Mouse (Mus musculus) hindbrain, embryonic 15.5 days (tissue): ENCODE results near the gene Dedd2. TPM values are rescaled to one million over a fixed set of nuclear protein-coding genes. Genes with fewer than 3 reads are reported as not detected.
A peak's percentile ranks its signal among the peaks of the same experiment; 100 is the strongest.

Source experiments
- ATAC-seq: fragments of 200-750 bp; cut with Nextera tagmentation; 2 replicates; pipeline ENCODE4 v1.8.0; 2017; ENCODE audit warnings: low read depth, moderate number of reproducible peaks, moderate TSS enrichment; ENCODE audit not compliant: low FRiP score
- H3K27ac ChIP-seq: fragments of 300-500 bp; sonication (generic); replicated peaks from 2 replicates; pipeline ENCODE4 v1.5.1; 2015; ENCODE audit warnings: mild to moderate bottlenecking, inconsistent platforms
- H3K27me3 ChIP-seq: fragments of 300-500 bp; sonication (generic); 2 replicates; pipeline ENCODE4 v1.6.1; 2015; ENCODE audit warnings: control low read depth, inconsistent platforms
- H3K36me3 ChIP-seq: fragments of 300-500 bp; sonication (generic); 2 replicates; pipeline ENCODE4 v1.6.1; 2015; ENCODE audit warnings: control low read depth, inconsistent platforms
- H3K4me1 ChIP-seq: fragments of 300-500 bp; sonication (generic); replicated peaks from 2 replicates; pipeline ENCODE4 v1.6.1; 2015; ENCODE audit warnings: control low read depth, inconsistent platforms
- H3K4me2 ChIP-seq: fragments of 300-500 bp; sonication (generic); 2 replicates; pipeline ENCODE4 v1.6.1; 2015; ENCODE audit warnings: moderate library complexity, mild to moderate bottlenecking, inconsistent platforms
- H3K4me3 ChIP-seq: fragments of 300-500 bp; sonication (generic); 2 replicates; pipeline ENCODE4 v1.5.1; 2015; ENCODE audit warnings: mild to moderate bottlenecking, inconsistent platforms
- H3K9ac ChIP-seq: fragments of 300-500 bp; sonication (generic); 2 replicates; pipeline ENCODE4 v1.6.1; 2015; ENCODE audit warnings: inconsistent platforms
- H3K9me3 ChIP-seq: fragments of 300-500 bp; sonication (generic); 2 replicates; pipeline ENCODE4 v1.6.1; 2016; ENCODE audit warnings: control low read depth, inconsistent platforms
- WGBS: fragments of 180-500 bp; shearing (Covaris S2); methylation state at CpG from one replicate; pipeline ENCODE4 v1.1.7; 2015; 5-methylcytosine and 5-hydroxymethylcytosine counted together
- polyA plus RNA-seq: library from polyadenylated mRNA; unstranded; fragments of >200 nt; fragmentation: Nextera tagmentation; extraction: Ambion mirVana; gene quantifications from 2 replicates; pipeline ENCODE4 v1.2.1, GENCODE M21; 2015

Dedd2 gene
- polyA plus RNA-seq, 1 experiment from 2014 or later: 17.3 TPM

DNA sequence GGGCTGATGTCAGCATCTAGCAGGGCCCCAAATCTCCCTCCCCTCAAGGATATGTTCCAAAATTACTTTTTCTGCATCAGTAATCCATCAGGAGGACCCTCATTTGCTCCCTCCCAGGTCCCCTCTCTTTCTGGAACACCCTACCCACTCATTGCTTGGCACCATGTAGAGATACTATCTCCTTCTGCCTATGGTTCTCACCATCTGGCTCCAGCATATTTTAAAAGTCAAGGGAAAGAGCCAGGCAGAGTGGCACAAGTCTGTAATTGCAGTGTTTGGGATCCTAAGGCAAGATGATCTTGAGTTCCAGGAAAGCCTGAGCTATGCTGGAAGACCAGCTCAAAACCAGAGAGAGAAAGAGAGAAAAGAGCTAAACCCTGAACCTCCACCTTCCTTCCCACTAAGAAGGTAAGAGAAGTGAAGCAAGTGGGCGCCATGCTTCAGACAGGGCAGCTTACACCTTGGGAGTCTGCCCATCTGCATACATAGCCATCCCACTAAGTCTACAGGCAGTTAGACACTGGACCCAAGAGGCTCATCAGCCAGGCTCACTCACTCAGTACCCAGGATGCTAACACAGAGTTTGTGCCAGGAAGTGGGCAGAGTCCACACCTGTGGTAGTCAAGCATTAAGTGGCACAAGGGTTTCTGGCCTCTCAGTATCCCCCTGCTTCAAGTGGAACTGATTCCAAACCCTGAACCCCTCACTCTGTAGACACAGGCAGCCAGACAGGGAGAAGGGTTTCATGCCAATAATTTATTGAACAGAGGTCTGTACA lies 7.3 kb upstream of the Dedd2 start:
- no peak for ATAC-seq
- Histone ChIP-seq H3K27ac (no peak overlapping the region), H3K27me3 (no peaks in the 10 kb centered on the region), H3K36me3 (peaks cover 86% of the 10 kb centered on the region), H3K9me3 (no peaks in the 10 kb centered on the region), H3K9ac (no peak overlapping the region), H3K4me1 (peaks cover 4% of the 10 kb centered on the region), H3K4me2 (no peak overlapping the region), H3K4me3 (no peak overlapping the region)
- 96% methylated on average over 1 of the region's 1 CpGs for WGBS

DNA sequence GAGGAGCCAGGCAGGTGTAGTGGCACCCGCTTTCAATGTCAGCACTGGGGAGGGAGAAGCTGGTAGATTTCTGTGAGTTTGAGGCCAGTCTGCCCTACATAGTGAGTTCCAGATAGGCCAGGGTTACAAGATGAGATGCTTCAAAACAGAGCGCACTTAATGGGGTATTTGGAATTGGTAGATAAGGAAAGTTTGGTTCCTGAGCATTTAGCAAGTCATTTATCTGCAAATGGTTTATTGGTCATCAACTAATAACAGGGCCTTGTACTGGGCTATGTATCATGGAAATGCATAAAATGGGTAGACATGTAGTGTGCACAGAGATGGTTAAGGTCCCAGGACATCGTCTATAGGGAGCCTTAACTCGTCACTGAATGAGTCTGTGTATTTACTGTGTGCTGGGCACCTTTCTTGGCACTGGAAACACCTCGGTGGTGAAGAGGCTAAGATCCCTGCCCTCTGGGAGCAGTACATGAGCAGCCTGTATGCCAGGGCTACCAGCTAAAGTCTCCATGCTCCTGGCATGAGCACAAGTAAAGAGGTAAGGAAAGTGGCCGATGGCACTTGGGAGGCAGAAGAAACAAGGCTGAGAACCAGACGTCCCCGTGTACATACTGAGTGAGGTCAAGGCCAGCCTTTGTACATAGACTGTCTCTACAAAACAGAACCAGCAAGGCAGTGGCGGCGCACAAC lies 2.0 kb upstream of the Dedd2 start:
- no peak for ATAC-seq
- Histone ChIP-seq H3K27ac (no peak overlapping the region), H3K36me3 (peaks cover 37% of the 10 kb centered on the region), H3K4me2 (peak overlapping the region; percentile 97), H3K9me3 (no peaks in the 10 kb centered on the region), H3K4me3 (peak overlapping the region; percentile 56), H3K27me3 (no peaks in the 10 kb centered on the region), H3K4me1 (peaks cover 39% of the 10 kb centered on the region), H3K9ac (peak overlapping the region; percentile 54)
- WGBS: 85% methylated on average over 10 of the region's 10 CpGs

DNA sequence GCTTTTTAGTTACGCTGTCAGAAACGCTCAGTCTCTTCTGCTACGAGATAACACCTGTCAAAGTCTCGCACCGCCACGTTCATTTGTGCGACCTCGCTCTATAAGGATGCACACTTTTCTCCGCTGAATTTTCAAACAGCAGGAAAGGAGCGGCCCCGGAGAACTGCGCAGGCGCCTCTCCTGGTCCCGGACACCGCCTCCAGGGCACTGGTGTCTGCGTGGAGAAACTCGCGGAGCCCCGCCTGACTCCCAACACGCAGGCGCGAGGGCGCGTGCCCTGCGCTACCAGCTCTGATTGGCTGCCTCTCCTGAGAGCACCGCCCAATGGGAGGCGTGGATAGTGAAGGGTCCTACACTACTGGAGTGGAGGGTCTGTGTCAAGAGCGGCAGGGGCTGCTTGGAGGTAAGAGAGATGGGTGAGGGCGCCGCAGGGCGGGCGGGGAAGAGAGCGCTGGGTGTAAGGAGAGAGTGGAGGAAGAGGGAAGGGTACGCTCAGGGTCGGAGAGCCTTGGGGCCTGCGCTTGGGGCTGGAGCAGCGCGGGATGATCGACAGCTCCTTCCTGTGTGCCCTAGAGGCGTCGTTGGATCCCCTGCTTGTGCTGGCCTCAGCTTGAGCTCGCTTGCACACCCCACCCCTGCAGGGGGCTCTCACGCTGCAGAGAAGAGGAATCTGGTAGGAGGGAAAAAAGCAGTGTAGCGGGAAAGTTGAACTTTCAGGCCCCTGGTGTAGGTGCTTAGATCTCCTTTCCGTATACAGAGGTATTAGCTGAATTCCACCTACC lies 878 bp upstream of the Dedd2 start, which contains the start of gene Zfp526:
Zfp526 (plus strand) TSS at position 324 of the 782 bp plus-strand sequence.
- Histone ChIP-seq H3K27me3 (no peaks in the 10 kb centered on the region), H3K9ac (peak within 1 kb of the TSS; percentile 54), H3K27ac (peak within 1 kb of the TSS; percentile 90), H3K9me3 (no peaks in the 10 kb centered on the region), H3K4me3 (peak within 1 kb of the TSS; percentile 56), H3K4me1 (peaks cover 39% of the 10 kb centered on the region), H3K4me2 (peak within 1 kb of the TSS; percentile 97), H3K36me3 (peaks cover 28% of the 10 kb centered on the region)
- peak; percentile 96 for ATAC-seq
- under 1% methylated on average over 44 of the region's 45 CpGs for WGBS

DNA sequence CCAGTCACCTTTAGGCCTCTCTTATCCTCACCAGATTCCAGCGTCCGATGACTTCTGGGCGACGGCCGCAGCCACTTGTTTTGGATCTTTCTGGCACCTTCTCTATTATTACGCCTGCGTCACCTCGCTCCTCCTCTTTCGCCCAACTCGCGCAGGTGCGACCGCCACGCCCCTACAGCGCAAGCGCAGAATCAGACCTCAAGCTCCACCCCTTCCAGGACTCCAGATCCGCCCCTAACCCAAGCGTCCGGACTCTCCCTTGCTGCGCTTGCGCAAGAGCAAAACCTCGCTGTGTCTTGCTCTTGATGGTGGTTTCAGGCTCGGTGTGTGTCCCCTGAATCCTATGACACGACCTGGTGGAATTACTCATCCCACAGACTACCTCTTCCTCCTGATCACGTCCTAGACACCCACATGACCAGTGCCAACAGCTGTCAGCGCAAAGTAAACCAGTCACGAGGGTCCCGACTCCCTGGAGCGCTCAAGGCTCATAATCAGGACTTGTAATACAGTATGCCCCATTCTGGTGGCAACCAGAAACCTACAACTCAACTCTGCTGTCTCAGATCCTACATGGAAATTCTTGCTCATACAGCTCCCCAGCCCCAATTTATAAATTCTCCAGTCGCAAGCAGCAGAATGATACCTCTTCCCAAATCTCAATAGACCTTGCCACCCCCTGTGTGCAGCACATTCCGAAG lies 509 bp downstream of the Dedd2 start:
- H3K27ac ChIP-seq: peak overlapping the region; percentile 90
- H3K4me3 ChIP-seq: peak overlapping the region; percentile 56
- H3K9me3 ChIP-seq: no peaks in the 10 kb centered on the region
- H3K36me3 ChIP-seq: peaks cover 19% of the 10 kb centered on the region
- no peaks in the 10 kb centered on the region for H3K27me3 ChIP-seq
- peak overlapping the region; percentile 97 for H3K4me2 ChIP-seq
- H3K4me1 ChIP-seq: peaks cover 39% of the 10 kb centered on the region
- peak; percentile 75 for ATAC-seq
- H3K9ac ChIP-seq: peak overlapping the region; percentile 77
- 3% methylated on average over 31 of the region's 31 CpGs for WGBS

DNA sequence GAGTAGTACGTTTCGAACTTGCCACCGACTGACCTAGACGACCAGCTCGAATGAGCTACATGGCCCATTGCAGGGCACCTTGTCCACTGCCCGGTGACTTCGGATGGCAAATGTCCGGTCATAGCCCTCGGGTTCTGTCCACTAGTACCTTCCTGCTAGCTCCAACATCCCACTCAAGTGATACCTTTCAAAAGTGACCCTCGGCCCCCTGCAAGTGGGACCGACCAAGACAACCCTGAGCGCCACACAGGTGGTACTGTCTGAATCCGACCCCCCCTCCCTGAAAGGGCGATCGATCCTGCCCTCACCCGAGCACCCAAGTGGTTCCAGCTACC lies 1.0 kb downstream of the Dedd2 start:
- peak overlapping the region; percentile 56 for H3K4me3 ChIP-seq
- H3K27me3 ChIP-seq: no peaks in the 10 kb centered on the region
- peak; percentile 32 for ATAC-seq
- peaks cover 18% of the 10 kb centered on the region for H3K36me3 ChIP-seq
- peak overlapping the region; percentile 77 for H3K9ac ChIP-seq
- peak overlapping the region; percentile 83 for H3K27ac ChIP-seq
- peak overlapping the region; percentile 97 for H3K4me2 ChIP-seq
- under 1% methylated on average over 16 of the region's 16 CpGs for WGBS
- no peaks in the 10 kb centered on the region for H3K9me3 ChIP-seq
- H3K4me1 ChIP-seq: peaks cover 39% of the 10 kb centered on the region

DNA sequence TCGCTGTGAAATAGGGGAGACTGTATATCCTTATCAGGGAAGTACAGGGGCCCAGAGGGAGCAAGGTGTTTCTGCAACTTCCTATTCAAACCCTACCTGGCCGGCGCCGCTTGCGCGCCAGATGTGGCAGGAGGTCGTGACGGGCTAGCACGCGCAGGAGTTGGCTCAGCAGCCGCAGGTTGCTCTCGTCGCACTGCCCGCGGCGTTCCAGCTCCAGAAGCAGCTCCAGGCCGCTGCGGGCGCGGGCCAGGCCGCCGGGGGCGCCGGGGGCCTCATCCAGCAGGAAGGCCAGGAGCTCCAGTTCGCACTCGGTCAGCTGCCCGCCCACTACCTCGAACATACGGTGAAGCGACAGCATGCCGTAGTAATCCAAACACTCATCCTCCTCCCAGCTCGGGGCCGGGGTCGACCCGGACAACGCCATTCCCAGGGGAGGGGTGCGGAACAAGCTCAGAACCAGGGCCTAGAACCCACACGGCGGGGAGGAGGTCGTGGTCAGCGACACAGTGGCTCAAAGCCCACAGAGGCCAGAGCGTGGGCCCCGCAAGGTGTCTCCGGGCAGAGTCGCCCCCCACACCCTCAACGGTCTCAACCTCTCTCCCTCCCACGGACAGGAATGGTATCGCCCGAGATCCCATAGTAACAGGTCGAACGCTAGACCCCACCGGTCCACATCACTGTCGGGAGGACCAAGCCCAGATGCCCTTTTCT lies 1.6 kb downstream of the Dedd2 start:
- Histone ChIP-seq H3K4me2 (peak overlapping the region; percentile 97), H3K9ac (peak overlapping the region; percentile 77), H3K4me1 (peaks cover 39% of the 10 kb centered on the region), H3K4me3 (peak overlapping the region; percentile 56), H3K27me3 (no peaks in the 10 kb centered on the region), H3K36me3 (peaks cover 17% of the 10 kb centered on the region), H3K27ac (peak overlapping the region; percentile 83), H3K9me3 (no peaks in the 10 kb centered on the region)
- 2% methylated on average over 53 of the region's 53 CpGs for WGBS
- ATAC-seq: peak; percentile 16; the same call in 1 of the 2 replicates

DNA sequence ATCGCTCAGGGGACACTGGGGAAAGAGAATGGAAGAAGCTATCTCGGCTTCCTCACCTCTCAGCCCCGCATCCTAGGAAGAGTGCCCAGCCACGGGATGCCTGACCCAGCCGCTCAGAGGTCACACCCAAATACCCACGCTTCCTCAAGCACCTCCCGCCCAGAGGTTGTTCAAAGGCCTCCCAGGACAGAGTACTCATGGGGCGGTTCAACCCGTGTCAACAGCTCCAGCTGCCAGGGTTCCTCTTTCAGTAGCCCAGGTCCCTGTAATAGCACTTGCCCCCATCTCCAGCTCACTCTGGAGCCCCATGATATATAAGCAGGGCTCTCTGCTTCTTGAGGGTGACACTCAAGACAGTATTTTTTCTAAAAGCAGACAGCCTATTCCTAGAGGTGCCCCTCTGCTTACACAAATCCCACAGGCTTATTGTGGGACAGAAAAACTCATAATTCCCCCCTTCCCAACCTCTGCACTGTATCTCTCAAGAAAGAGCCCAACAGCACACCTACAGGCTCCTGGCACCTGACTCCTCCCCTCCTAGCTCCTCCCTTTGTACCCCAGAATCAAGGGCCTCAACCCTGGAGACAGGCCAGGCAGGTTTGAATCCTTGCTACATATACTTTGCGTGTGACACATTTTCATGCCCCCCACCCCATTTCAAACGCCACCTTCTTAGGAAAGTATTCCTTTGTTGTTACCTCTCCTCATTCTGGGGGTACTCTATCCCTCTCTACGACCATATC lies 2.6 kb downstream of the Dedd2 start:
- 76% methylated on average over 12 of the region's 12 CpGs for WGBS
- no peak for ATAC-seq
- no peak overlapping the region; the same call in 1 of the 2 replicates for H3K4me3 ChIP-seq
- H3K4me2 ChIP-seq: peak overlapping the region; percentile 97
- H3K27ac ChIP-seq: no peak overlapping the region
- H3K4me1 ChIP-seq: peaks cover 37% of the 10 kb centered on the region
- H3K36me3 ChIP-seq: peaks cover 14% of the 10 kb centered on the region
- H3K27me3 ChIP-seq: no peaks in the 10 kb centered on the region
- no peak overlapping the region for H3K9ac ChIP-seq
- H3K9me3 ChIP-seq: no peaks in the 10 kb centered on the region

DNA sequence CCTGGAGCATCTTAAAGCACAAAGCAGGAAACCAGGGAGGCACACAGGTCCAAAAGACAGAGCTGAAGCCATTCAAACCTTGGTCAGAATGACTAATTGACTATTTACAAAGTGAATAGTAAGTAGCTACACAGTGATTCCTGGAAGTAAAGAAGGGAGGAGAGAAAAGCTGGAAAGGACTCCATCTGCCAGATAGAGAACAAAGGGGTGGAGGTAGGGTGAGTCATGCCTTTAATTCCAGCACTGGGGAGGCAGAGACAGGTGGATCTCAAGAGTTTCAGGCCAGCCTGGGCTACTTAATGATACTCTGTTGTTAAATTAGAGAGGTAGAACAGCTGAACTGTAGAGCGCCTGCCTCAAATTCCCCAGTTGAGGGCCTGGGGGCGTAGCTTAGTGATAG lies 6.2 kb downstream of the Dedd2 start:
- Histone ChIP-seq H3K27ac (no peak overlapping the region), H3K36me3 (peaks cover 33% of the 10 kb centered on the region), H3K4me2 (no peak overlapping the region), H3K9ac (no peak overlapping the region), H3K9me3 (no peaks in the 10 kb centered on the region), H3K4me3 (no peak overlapping the region), H3K4me1 (peaks cover 12% of the 10 kb centered on the region), H3K27me3 (no peaks in the 10 kb centered on the region)
- 92% methylated on average over 2 of the region's 2 CpGs for WGBS
- no peak for ATAC-seq

DNA sequence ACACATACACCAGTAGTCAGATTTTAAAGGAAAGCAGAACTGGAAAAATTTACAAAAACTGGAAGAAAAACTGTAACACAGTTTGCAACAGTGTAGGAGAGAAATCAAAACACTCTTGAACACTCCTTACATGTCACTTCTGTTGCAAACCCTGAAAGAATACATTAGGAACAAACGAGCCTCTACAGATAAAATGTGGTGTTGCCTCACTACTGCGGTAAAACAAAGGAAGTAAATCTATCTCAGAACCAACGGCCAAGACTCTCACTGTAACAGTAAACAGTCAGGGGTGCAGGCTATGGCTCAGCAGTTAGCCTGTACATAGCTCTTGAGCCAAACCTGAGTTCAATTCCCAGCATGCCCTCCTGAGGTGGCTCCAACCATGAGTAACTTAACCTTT lies 7.3 kb downstream of the Dedd2 start:
- no peak overlapping the region for H3K4me2 ChIP-seq
- H3K36me3 ChIP-seq: peaks cover 41% of the 10 kb centered on the region
- H3K27ac ChIP-seq: no peak overlapping the region
- ATAC-seq: no peak
- H3K9me3 ChIP-seq: no peaks in the 10 kb centered on the region
- WGBS: 85% methylated on average over 3 of the region's 3 CpGs
- H3K4me1 ChIP-seq: peaks cover 5% of the 10 kb centered on the region
- no peak overlapping the region for H3K9ac ChIP-seq
- H3K4me3 ChIP-seq: no peak overlapping the region
- H3K27me3 ChIP-seq: no peaks in the 10 kb centered on the region

DNA sequence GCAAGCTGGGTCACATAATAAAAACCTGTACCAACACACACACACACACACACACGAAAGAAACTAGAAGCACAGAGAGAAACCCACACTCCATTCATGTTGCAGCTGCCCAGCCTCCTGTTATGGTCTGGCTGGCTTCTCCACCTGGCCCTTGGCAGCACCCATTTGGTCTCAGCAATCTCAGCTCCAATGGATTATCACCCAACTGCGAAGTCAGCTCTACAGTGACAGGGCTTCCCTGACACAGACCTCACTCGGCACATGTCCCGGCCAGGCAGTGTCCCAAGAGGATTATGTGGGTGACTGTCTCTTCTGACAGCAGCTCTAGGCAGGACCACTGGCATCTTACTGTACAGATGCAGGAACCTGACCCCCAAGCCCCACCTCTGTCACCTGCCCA lies 9.9 kb downstream of the Dedd2 start:
- no peak for ATAC-seq
- no peaks in the 10 kb centered on the region for H3K4me1 ChIP-seq
- H3K9ac ChIP-seq: no peak overlapping the region
- H3K9me3 ChIP-seq: no peaks in the 10 kb centered on the region
- H3K4me2 ChIP-seq: no peak overlapping the region
- 89% methylated on average over 4 of the region's 4 CpGs for WGBS
- peaks cover 42% of the 10 kb centered on the region for H3K36me3 ChIP-seq
- no peak overlapping the region for H3K4me3 ChIP-seq
- H3K27ac ChIP-seq: no peak overlapping the region
- no peaks in the 10 kb centered on the region for H3K27me3 ChIP-seq
